Mouse (Mus musculus) bone marrow, adult 2 months (tissue): ENCODE data around the gene Muc2.

Source experiments
- CTCF ChIP-seq: fragments of 200-500 bp; IDR thresholded peaks from 2 replicates; pipeline ENCODE4 v1.5.1; 2011; ENCODE audit warnings: low read length, control low read depth; ENCODE audit not compliant: control insufficient read depth, insufficient read depth
- POLR2A ChIP-seq: fragments of 200-500 bp; IDR thresholded peaks from 2 replicates; pipeline ENCODE4 v1.6.1; 2011; ENCODE audit warnings: low read depth, mild to moderate bottlenecking, control low read depth, low read length, borderline replicate concordance; ENCODE audit not compliant: control insufficient read depth

DNA sequence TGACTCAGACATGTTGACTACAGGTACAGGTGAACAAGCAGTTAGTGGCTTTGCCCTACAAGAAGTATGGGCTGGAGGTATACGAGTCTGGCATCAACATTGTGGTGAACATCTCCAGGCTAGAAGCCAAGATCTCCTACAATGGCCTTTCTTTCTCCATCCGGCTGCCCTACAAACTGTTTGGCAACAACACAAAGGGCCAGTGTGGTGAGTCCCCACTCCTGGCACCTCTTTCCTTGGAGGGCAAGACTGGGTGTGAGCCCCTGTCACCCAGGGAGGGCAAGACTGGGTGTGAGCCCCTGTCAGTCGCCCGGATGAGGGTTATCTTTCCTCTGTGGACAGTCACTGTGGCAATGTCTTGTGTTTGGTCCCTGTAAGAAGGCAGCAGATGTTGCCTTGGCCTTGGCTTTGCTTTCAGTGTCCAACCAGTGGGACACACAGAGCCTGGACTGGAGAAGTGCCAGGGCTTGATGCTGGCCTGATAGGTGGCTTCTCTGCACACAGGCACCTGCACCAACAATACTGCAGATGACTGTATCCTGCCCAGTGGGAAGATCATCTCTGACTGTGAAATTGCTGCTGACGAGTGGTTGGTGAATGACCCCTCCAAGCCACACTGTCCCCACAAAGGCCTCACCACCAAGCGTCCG lies 57.4 kb downstream of the Muc2 start:
- TF ChIP-seq CTCF (no peak), POLR2A (no peak)
